Mouse (Mus musculus) embryo, embryonic 10 days (tissue): ENCODE data around the gene Spem1.

Experiments used
- DNase-seq: peaks from one replicate; pipeline ENCODE4 v3.0.0-alpha.2; 2015; ENCODE audit warnings: low spot score

The Spem1 gene

DNA sequence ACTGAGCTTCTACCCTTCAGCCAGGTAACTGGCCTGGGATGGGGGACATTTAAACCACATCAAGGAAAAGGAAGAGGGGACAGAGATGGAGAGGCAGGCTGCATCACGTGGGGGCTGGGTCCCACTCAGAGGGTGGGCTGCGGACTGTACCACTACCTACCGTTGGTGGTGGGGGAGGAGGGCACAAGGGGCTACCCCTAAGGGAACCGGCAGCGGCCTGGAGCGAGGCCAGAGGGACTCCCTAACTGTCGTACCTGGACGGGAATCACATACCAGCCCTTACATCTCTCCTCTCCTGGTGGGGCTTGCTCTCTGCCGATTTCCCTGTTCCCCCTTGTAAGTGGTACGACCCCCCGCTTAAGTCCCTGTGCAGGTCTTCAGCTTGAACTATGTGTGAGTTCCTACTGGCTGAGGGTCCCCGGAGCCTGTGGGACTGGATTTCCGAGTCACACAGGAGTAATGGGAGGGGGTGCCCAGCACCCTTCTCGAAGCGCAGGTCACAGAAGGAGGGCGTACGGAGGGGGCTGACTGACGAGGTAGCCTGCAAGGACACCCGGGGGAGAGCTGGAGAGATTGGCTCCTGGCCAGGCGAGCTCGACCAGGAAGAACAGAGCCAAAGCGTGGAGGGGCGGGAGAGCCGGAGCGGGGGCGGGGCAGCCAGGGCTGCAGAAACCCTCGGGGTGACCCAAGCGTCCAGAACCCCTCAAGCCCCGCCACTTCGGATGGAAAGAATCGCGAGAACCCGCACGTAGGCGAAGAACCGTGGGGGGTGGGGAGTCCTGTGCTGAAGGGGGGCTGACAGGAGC lies 21.4 kb downstream of the Spem1 start:
- peak; percentile 87 for DNase-seq

DNA sequence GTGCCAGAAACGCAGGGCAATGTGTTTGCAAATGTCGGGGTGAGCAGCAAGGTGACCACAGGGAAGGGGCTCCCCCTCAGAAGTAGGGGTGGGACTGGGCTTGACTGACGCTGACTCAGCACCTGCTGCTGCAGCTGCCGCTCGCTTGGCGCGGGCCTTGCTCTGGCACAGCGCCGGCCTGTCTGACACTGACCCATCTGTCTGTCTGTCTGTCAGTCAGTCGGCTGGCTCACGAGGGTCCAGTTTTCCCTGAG lies 21.9 kb downstream of the Spem1 start:
- DNase-seq, result no peak

GRCm38 (mm10) chr11:69799394-69800137 lies 22.4 kb downstream of the Spem1 start:
- DNase-seq, result peak; percentile 5

GRCm38 (mm10) chr11:69797924-69798323 lies 24.1 kb downstream of the Spem1 start:
- DNase-seq, result no peak

- no peak for DNase-seq
These were observed 26.0 kb downstream of the Spem1 start for GRCm38 (mm10) chr11:69795983-69796435.

GRCm38 (mm10) chr11:69795168-69795982 lies 26.6 kb downstream of the Spem1 start, which contains the start of gene Chrnb1:
Chrnb1 (minus strand) TSS chr11:69795943.
- peak; percentile 97 for DNase-seq

DNA sequence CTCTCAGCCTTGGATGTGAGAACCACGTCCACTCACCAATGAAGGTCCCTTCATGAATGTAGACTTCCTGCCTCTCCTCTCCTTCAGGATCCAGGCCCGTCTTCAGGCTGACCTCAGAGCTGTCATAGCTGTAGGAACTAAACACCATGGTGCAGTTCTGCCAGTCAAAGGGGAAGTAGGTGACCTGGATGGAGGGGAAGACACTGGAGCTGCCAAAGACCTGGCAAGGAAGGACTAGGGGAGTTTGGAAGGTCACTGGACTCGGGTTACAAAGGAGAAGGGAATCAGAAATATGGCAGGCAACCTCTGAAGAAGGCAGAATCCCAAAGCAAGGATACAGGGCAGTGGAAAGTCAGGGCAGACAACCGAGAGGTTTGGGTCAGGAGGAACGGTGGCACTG lies 28.6 kb downstream of the Spem1 start:
- DNase-seq, result no peak

- DNase-seq, result no peak
These were observed 30.6 kb downstream of the Spem1 start for GRCm38 (mm10) chr11:69791420-69791819.

DNA sequence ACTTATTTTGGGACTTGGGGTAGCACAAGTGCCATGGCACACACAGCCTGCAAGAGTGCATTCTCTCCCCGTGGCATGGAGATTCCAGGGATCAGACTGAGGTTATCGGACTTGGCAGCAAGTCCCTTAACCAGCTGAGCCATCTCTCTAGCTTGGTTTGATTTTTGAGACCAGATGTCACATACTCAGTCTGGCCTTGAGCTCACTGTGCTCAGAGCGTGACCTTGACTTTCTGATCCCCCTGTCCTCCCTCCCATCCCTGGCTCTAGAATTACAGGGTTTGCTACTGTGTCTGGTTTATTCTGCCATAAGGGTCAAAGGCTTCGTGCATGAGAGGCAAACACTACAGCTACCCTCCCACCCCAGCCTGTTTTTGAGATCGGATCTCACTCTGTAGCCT lies 32.5 kb downstream of the Spem1 start:
- no peak for DNase-seq

DNA sequence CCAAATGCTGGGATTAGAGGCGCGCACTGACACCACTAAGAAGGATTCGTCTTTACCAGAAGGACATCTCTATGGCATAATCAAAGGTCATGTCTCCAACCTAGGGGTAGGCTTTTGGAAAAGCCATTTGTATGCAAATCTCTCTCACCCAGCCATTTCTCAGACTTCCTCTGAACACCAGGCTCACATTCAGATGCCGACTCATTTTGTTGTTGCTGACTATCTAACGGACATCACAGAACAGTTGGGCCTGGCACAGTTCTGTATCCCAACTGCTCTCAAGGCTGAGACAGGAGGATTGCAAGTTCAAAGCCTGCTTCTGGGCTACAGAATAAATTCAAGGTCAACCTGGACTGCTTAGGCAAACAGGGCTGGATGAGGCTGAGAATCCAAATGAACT lies 34.7 kb downstream of the Spem1 start:
- DNase-seq, result no peak

DNA sequence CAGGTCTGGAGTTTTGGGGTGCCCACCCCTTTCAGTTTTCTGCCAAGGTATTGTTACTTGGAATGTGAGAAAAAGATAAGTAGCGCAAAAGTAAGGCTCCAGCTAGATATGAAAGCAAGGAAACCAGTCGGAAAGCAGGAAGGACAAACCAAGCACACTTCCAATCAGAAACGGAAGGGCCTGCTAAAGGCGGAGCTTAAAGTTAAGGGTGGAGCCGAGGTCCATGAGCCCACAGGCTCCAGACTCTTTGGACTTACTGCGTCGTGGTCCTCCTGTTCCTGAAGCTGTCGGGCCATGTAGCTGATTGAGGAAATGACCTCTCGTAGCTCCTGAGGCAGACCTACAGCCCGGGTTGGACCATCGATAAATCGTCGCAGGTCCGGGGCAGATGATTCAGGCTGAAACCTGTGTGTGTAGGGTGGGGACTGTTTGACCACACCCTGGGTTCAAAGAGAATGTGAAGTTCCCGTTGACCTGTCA lies 37.1 kb downstream of the Spem1 start:
- DNase-seq, result no peak

GRCm38 (mm10) chr11:69781828-69782227 lies 40.2 kb downstream of the Spem1 start:
- no peak for DNase-seq

GRCm38 (mm10) chr11:69778985-69779384 lies 43.0 kb downstream of the Spem1 start:
- no peak for DNase-seq

GRCm38 (mm10) chr11:69778258-69778982 lies 43.6 kb downstream of the Spem1 start:
- DNase-seq, result no peak

DNA sequence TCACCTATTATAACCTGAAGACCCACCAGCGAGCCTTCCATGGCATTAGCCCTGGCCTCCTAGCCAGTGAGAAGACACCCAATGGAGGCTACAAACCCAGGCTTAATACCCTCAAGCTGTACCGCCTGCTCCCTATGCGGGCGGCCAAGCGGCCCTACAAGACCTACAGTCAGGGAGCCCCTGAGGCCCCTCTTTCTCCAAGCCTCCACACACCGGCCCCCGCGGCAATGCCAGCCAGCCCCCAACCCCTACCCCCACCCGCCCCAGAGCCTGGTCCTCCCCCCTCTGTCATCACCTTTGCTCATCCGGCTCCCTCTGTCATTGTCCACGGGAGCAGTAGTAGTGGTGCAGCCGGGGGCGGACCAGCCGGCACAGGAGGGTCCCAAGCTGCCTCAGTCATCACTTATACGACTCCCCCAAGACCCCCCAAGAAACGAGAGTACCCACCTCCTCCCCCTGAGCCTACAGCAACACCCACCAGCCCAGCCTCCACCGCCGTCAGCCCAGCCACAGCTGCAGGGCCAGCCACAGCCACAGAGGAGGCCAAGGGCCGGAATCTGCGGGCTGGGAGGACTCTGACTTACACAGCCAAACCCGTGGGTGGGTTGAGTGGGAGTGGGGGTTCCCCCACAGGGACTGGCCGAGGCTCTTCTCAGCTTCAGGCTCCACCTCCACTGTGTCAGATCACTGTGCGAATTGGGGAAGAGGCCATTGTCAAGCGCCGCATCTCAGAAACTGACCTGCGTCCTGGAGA lies 44.3 kb downstream of the Spem1 start:
- no peak for DNase-seq

DNA sequence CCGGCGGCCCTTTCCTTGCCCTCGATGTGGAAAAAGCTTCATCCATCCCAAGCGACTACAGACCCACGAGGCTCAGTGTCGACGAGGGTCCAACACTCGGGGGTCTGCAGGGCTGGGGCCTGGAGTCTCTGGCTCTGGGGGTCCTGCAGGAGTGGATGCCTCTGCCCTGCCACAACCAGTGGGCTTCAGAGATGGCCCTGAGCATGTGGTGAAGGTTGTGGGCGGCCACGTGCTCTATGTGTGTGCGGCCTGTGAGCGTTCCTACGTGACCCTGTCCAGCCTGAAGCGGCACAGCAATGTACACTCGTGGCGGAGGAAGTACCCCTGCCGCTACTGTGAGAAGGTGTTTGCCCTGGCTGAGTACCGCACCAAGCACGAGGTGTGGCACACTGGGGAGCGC lies 45.5 kb downstream of the Spem1 start:
- DNase-seq, result no peak

DNA sequence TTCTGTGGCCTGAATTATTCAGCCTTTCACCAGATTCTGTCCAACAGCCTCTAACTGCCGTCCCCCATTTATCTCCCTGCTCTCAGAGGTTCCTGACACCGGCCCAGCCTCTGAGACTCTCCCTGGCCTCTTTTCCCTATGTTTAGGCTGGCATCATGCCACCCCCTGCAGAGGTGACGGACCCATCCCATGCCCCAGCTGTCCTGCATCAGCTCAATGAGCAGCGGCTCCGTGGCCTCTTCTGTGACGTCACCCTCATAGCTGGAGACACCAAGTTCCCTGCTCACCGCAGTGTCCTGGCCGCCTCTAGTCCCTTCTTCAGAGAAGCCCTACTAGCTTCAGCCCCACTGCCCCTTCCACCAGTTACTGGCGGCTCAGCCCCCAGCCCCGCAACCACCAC lies 46.3 kb downstream of the Spem1 start:
- DNase-seq, result no peak

DNA sequence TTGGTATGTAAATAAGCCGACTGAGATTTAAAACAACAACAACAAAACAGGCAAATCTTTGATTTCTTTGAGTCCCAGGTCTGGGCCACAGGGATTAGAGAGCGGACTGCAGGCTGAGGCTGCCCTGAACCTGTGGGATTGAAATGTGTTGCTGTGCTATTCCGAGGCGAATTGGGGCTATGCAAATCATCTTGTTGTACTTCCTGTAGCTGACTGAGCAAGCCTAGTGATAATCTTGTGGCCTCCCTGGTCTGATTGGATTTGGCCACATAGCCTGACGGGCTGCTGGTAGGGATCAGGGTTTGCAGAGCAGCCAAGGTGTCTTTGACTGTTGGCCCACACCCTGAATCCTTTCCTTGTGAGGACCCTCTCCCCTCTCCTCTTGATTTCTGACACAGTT lies 47.0 kb downstream of the Spem1 start:
- DNase-seq, result no peak
